Mouse (Mus musculus) midbrain, embryonic 14.5 days (tissue): ENCODE results near the gene Atp2a2. TPM values are rescaled to one million over a fixed set of nuclear protein-coding genes. Genes with fewer than 3 reads are reported as not detected.

Experiments
- ATAC-seq: fragments of 200-750 bp; cut with Nextera tagmentation; 2 replicates; pipeline ENCODE4 v1.8.0; 2017; ENCODE audit warnings: moderate number of reproducible peaks, moderate library complexity; ENCODE audit not compliant: low FRiP score, low TSS enrichment
- DNase-seq: peaks from one replicate; pipeline ENCODE4 v3.0.0-alpha.2; 2015
- H3K27ac ChIP-seq: fragments of 300-500 bp; sonication (generic); replicated peaks from 2 replicates; pipeline ENCODE4 v1.5.1; 2014; ENCODE audit warnings: mild to moderate bottlenecking, low read depth, low read length, moderate library complexity
- H3K27me3 ChIP-seq: fragments of 300-500 bp; sonication (generic); 2 replicates; pipeline ENCODE4 v1.6.1; 2014; ENCODE audit warnings: low read length, control low read depth, mixed read lengths; ENCODE audit not compliant: control insufficient read depth, insufficient read depth
- H3K36me3 ChIP-seq: fragments of 300-500 bp; sonication (generic); 2 replicates; pipeline ENCODE4 v1.6.1; 2014; ENCODE audit warnings: low read length, control low read depth; ENCODE audit not compliant: control insufficient read depth, insufficient read depth
- H3K4me1 ChIP-seq: fragments of 300-500 bp; sonication (generic); 2 replicates; pipeline ENCODE4 v1.6.1; 2014; ENCODE audit warnings: mild to moderate bottlenecking, antibody characterized with exemption, low read length, control low read depth; ENCODE audit not compliant: control insufficient read depth, insufficient read depth
- H3K4me2 ChIP-seq: fragments of 300-500 bp; sonication (generic); 2 replicates; pipeline ENCODE4 v1.6.1; 2014; ENCODE audit warnings: mild to moderate bottlenecking, low read length, moderate library complexity
- H3K4me3 ChIP-seq: fragments of 300-500 bp; sonication (generic); replicated peaks from 2 replicates; pipeline ENCODE4 v1.5.1; 2014; ENCODE audit warnings: low read depth, low read length
- H3K9ac ChIP-seq: fragments of 300-500 bp; sonication (generic); replicated peaks from 2 replicates; pipeline ENCODE4 v1.6.1; 2014; ENCODE audit warnings: mild to moderate bottlenecking, low read length, moderate library complexity
- H3K9me3 ChIP-seq: fragments of 300-500 bp; sonication (generic); 2 replicates; pipeline ENCODE4 v1.6.1; 2016; ENCODE audit warnings: low read length, control low read depth, mixed read lengths; ENCODE audit not compliant: control insufficient read depth
- WGBS: fragments of 180-500 bp; shearing (Covaris S2); extraction: QIAGEN DNeasy Blood & Tissue Kit; methylation state at CpG from one replicate; pipeline ENCODE4 v1.1.7; 2014; 5-methylcytosine and 5-hydroxymethylcytosine counted together
- polyA plus RNA-seq: library from polyadenylated mRNA; unstranded; fragments of >200 nt; fragmentation: Nextera tagmentation; extraction: Ambion mirVana; gene quantifications from 2 replicates; pipeline ENCODE4 v1.2.1, GENCODE M21; 2014

The Atp2a2 gene
- polyA plus RNA-seq, 1 experiment from 2014 or later: 59.3 TPM

- H3K36me3 ChIP-seq: no peaks in the 10 kb centered on the region
- no peak overlapping the region for H3K27ac ChIP-seq
- no peak for DNase-seq
- no peak overlapping the region for H3K4me3 ChIP-seq
- 0 out of 2 replicates have a peak, but pooled peaks cover 3% of the 10 kb centered on the region for H3K9me3 ChIP-seq
- H3K27me3 ChIP-seq: no peaks in the 10 kb centered on the region
- no peak overlapping the region for H3K9ac ChIP-seq
- H3K4me2 ChIP-seq: no peak overlapping the region
- no peak for ATAC-seq
- H3K4me1 ChIP-seq: peaks cover 10% of the 10 kb centered on the region
Observed at GRCm38 (mm10) chr5:122507396-122507795, 5.4 kb upstream of the Atp2a2 start.

GRCm38 (mm10) chr5:122506462-122506861 lies 4.4 kb upstream of the Atp2a2 start:
- ATAC-seq: no peak

GRCm38 (mm10) chr5:122505554-122505953 lies 3.5 kb upstream of the Atp2a2 start:
- Histone ChIP-seq H3K9ac (no peak overlapping the region), H3K4me3 (no peak overlapping the region), H3K4me1 (peaks cover 10% of the 10 kb centered on the region), H3K27me3 (no peaks in the 10 kb centered on the region), H3K4me2 (no peak overlapping the region), H3K36me3 (no peaks in the 10 kb centered on the region), H3K27ac (no peak overlapping the region), H3K9me3 (0 out of 2 replicates have a peak, but pooled peaks cover 3% of the 10 kb centered on the region)
- 90% methylated on average over 5 of the region's 5 CpGs for WGBS
- DNase-seq: no peak
- ATAC-seq: no peak

More at GRCm38 (mm10) chr5:122506462-122506861, 4.4 kb upstream of the Atp2a2 start:
- H3K36me3 ChIP-seq: no peaks in the 10 kb centered on the region
- H3K9me3 ChIP-seq: 0 out of 2 replicates have a peak, but pooled peaks cover 3% of the 10 kb centered on the region
- H3K27ac ChIP-seq: no peak overlapping the region
- WGBS: 88% methylated on average over 3 of the region's 3 CpGs
- H3K27me3 ChIP-seq: no peaks in the 10 kb centered on the region
- H3K9ac ChIP-seq: no peak overlapping the region
- H3K4me2 ChIP-seq: no peak overlapping the region
- no peak for DNase-seq
- H3K4me1 ChIP-seq: peaks cover 10% of the 10 kb centered on the region
- H3K4me3 ChIP-seq: no peak overlapping the region

- DNase-seq: no peak
- no peak for ATAC-seq
- H3K36me3 ChIP-seq: no peaks in the 10 kb centered on the region
- no peak overlapping the region for H3K9ac ChIP-seq
- H3K27ac ChIP-seq: no peak overlapping the region
- 0 out of 2 replicates have a peak, but pooled peaks cover 3% of the 10 kb centered on the region for H3K9me3 ChIP-seq
- no peaks in the 10 kb centered on the region for H3K27me3 ChIP-seq
- 32% methylated on average over 4 of the region's 4 CpGs for WGBS
- peaks cover 25% of the 10 kb centered on the region for H3K4me1 ChIP-seq
- H3K4me3 ChIP-seq: no peak overlapping the region
- no peak overlapping the region for H3K4me2 ChIP-seq
Observed at GRCm38 (mm10) chr5:122503760-122504119, 1.7 kb upstream of the Atp2a2 start.

GRCm38 (mm10) chr5:122503015-122503759 lies 1.2 kb upstream of the Atp2a2 start:
- H3K9me3 ChIP-seq: 0 out of 2 replicates have a peak, but pooled peaks cover 3% of the 10 kb centered on the region
- ATAC-seq: no peak
- H3K36me3 ChIP-seq: no peaks in the 10 kb centered on the region
- H3K4me3 ChIP-seq: peak overlapping the region; percentile 97
- H3K27me3 ChIP-seq: no peaks in the 10 kb centered on the region
- peak; percentile 11 for DNase-seq
- WGBS: 32% methylated on average over 15 of the region's 15 CpGs
- peaks cover 30% of the 10 kb centered on the region for H3K4me1 ChIP-seq
- peak overlapping the region; percentile 99 for H3K27ac ChIP-seq
- peak overlapping the region; percentile 82 for H3K9ac ChIP-seq
- peak overlapping the region; percentile 78 for H3K4me2 ChIP-seq

- ATAC-seq (peak; percentile 18), DNase-seq (peak; percentile 72)
- H3K4me1 ChIP-seq: peaks cover 43% of the 10 kb centered on the region
- H3K9me3 ChIP-seq: 0 out of 2 replicates have a peak, but pooled peaks cover under 1% of the 10 kb centered on the region
- peak overlapping the region; percentile 98 for H3K9ac ChIP-seq
- H3K4me3 ChIP-seq: peak overlapping the region; percentile 97
- WGBS: under 1% methylated on average over 113 of the region's 113 CpGs
- peak overlapping the region; percentile 56 for H3K4me2 ChIP-seq
- H3K27me3 ChIP-seq: no peaks in the 10 kb centered on the region
- peaks cover 13% of the 10 kb centered on the region for H3K36me3 ChIP-seq
- H3K27ac ChIP-seq: peak overlapping the region; percentile 99
Observed at GRCm38 (mm10) chr5:122501101-122502076, 636 bp downstream of the Atp2a2 start.

- no peak for DNase-seq
- peaks cover 43% of the 10 kb centered on the region for H3K4me1 ChIP-seq
- 38% methylated on average over 5 of the region's 5 CpGs for WGBS
Observed at GRCm38 (mm10) chr5:122500563-122500962, 1.5 kb downstream of the Atp2a2 start.

GRCm38 (mm10) chr5:122500141-122500540 lies 1.9 kb downstream of the Atp2a2 start:
- H3K4me2 ChIP-seq: peak overlapping the region; percentile 56
- ATAC-seq: no peak
- H3K27ac ChIP-seq: no peak overlapping the region
- H3K27me3 ChIP-seq: no peaks in the 10 kb centered on the region
- WGBS: 55% methylated on average over 4 of the region's 4 CpGs
- H3K4me1 ChIP-seq: peaks cover 43% of the 10 kb centered on the region
- DNase-seq: no peak
- peak overlapping the region; percentile 14; the same call in 1 of the 2 replicates for H3K9ac ChIP-seq
- no peaks in the 10 kb centered on the region for H3K9me3 ChIP-seq
- peak overlapping the region; percentile 97 for H3K4me3 ChIP-seq
- peaks cover 18% of the 10 kb centered on the region for H3K36me3 ChIP-seq

More at GRCm38 (mm10) chr5:122500563-122500962, 1.5 kb downstream of the Atp2a2 start:
- no peak for ATAC-seq
- no peak overlapping the region for H3K27ac ChIP-seq
- H3K9me3 ChIP-seq: no peaks in the 10 kb centered on the region
- peak overlapping the region; percentile 56 for H3K4me2 ChIP-seq
- peak overlapping the region; percentile 98 for H3K9ac ChIP-seq
- H3K36me3 ChIP-seq: peaks cover 18% of the 10 kb centered on the region
- no peaks in the 10 kb centered on the region for H3K27me3 ChIP-seq
- peak overlapping the region; percentile 97 for H3K4me3 ChIP-seq
